Mouse (Mus musculus) thymus, adult 2 months (tissue): ENCODE measurements around the gene Galnt11.
"Not testable (repeated sequence)": the region's sequence is repeated elsewhere in the genome, so short reads cannot be mapped to it uniquely, and the experiment has no call there.

Experiments
- CTCF ChIP-seq: fragments of 200-500 bp; IDR thresholded peaks from 2 replicates; pipeline ENCODE4 v1.5.1; 2012; ENCODE audit warnings: mild to moderate bottlenecking, control low read depth, low read length, moderate library complexity, borderline replicate concordance; ENCODE audit not compliant: control insufficient read depth, poor library complexity, insufficient read depth; ENCODE audit errors: extremely low read depth
- POLR2A ChIP-seq: fragments of 200-500 bp; IDR thresholded peaks from 2 replicates; pipeline ENCODE4 v1.6.1; 2012; ENCODE audit warnings: mild to moderate bottlenecking, low read length, control low read depth, moderate library complexity; ENCODE audit not compliant: control insufficient read depth, poor library complexity, insufficient read depth; ENCODE audit errors: extremely low read depth

- not testable (repeated sequence) for TF ChIP-seq CTCF, POLR2A
These were observed 8.5 kb upstream of the Galnt11 start for GRCm38 (mm10) chr5:25213216-25213615.
